Mouse (Mus musculus) small intestine, adult 2 months (tissue): ENCODE data around the gene Eme2. TPM values are rescaled to one million over a fixed set of nuclear protein-coding genes. Genes with fewer than 3 reads are reported as not detected.

Experiments
- H3K27ac ChIP-seq: fragments of 200-500 bp; 2 replicates; pipeline ENCODE4 v1.5.1; 2012; ENCODE audit warnings: low read depth, low read length, control low read depth, inconsistent platforms; ENCODE audit not compliant: insufficient read depth
- H3K27me3 ChIP-seq: fragments of 200-500 bp; 2 replicates; pipeline ENCODE4 v1.6.1; 2012; ENCODE audit warnings: mild to moderate bottlenecking, moderate library complexity, low read length, inconsistent platforms; ENCODE audit not compliant: control insufficient read depth, insufficient read depth
- H3K36me3 ChIP-seq: fragments of 200-500 bp; 2 replicates; pipeline ENCODE4 v1.6.1; 2012; ENCODE audit warnings: mild to moderate bottlenecking, low read length, control low read depth, inconsistent platforms; ENCODE audit not compliant: control insufficient read depth, insufficient read depth
- H3K4me1 ChIP-seq: fragments of 200-500 bp; 2 replicates; pipeline ENCODE4 v1.6.1; 2012; ENCODE audit warnings: low read length, inconsistent platforms, mixed read lengths; ENCODE audit not compliant: control insufficient read depth, insufficient read depth, insufficient read length
- H3K4me3 ChIP-seq: fragments of 200-500 bp; 2 replicates; pipeline ENCODE4 v1.5.1; 2012; ENCODE audit warnings: low read depth, mild to moderate bottlenecking, control low read depth, inconsistent platforms, low read length, moderate library complexity
- CTCF ChIP-seq: fragments of 200-500 bp; IDR thresholded peaks from 2 replicates; pipeline ENCODE4 v1.5.1; 2012; ENCODE audit warnings: low read depth, mild to moderate bottlenecking, control low read depth, inconsistent platforms, low read length, moderate library complexity, mixed read lengths; ENCODE audit not compliant: insufficient replicate concordance, insufficient read length; ENCODE audit errors: extremely low read depth
- POLR2A ChIP-seq: fragments of 200-500 bp; IDR thresholded peaks from 2 replicates; pipeline ENCODE4 v1.6.1; 2012; ENCODE audit warnings: low read depth, mild to moderate bottlenecking, control low read depth, inconsistent platforms, low read length, moderate library complexity
- WGBS: fragments of 180-500 bp; shearing (Covaris S2); methylation state at CpG from one replicate; pipeline ENCODE4 v1.1.7; 2018; 5-methylcytosine and 5-hydroxymethylcytosine counted together
- polyA plus RNA-seq: library from polyadenylated mRNA; depleted of rRNA; stranded (reverse); fragments of >200 nt; gene quantifications from 2 replicates; pipeline ENCODE4 v1.2.3, GENCODE M21; 2012

The Eme2 gene
- polyA plus RNA-seq, 1 experiment: 21.0 TPM

- Histone ChIP-seq H3K27ac (no peak overlapping the region), H3K36me3 (no peaks in the 10 kb centered on the region), H3K27me3 (no peaks in the 10 kb centered on the region), H3K4me3 (no peak overlapping the region), H3K4me1 (peaks cover 4% of the 10 kb centered on the region; the same call in 1 of the 2 replicates)
- 75% methylated on average over 4 of the region's 4 CpGs for WGBS
- TF ChIP-seq POLR2A (no peak), CTCF (no peak)
Measured at GRCm38 (mm10) chr17:24934926-24935325, 40.0 kb upstream of the Eme2 start.

DNA sequence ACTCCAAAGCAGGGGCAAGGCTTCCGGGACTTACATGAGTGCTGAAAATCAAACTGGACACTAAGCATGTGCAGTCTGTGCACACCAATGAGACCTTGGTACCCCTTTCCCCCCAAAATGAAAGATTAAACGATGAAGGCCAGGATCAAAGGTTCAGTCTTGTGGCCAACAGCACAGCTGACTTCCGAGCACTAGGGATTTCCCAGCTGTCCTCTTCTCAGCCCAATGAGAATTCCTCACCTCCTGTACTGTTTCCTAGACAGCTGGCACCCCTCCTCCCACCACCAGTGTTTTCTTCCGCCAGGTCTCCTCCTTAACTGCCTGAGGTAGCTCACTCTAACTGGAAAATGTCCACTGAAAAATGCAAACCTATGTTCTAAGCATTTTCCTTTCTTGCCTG is 38.3 kb upstream of the Eme2 start:
- peaks cover 4% of the 10 kb centered on the region; the same call in 1 of the 2 replicates for H3K4me1 ChIP-seq
- H3K36me3 ChIP-seq: no peaks in the 10 kb centered on the region
- no peaks in the 10 kb centered on the region for H3K27me3 ChIP-seq
- H3K27ac ChIP-seq: no peak overlapping the region
- TF ChIP-seq CTCF: no peak
- WGBS: 66% methylated on average over 4 of the region's 4 CpGs
- no peak overlapping the region for H3K4me3 ChIP-seq

DNA sequence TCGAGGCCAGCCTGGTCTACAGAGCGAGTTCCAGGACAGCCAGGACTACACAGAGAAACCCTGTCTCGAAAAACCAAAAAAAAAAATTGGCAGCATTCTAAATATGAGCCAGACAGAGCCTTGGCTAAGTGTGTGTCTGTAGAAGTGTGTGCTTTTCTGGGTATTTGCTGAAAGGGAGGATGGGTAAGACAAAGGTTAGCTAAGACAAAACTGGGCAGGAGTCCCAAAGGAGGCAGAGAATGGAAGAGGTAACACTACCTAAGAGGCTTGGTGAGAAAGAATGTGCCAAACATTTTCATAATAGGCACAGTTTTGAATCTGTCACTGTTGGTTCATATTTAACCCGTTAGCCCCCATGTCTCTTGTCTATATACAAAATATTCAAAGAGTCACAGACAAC is 37.5 kb upstream of the Eme2 start:
- WGBS: 87% methylated on average over 4 of the region's 4 CpGs
- H3K4me1 ChIP-seq: peaks cover 4% of the 10 kb centered on the region; the same call in 1 of the 2 replicates
- no peak overlapping the region for H3K27ac ChIP-seq
- H3K36me3 ChIP-seq: peaks cover 4% of the 10 kb centered on the region
- no peak for TF ChIP-seq CTCF
- no peak for TF ChIP-seq POLR2A
- H3K4me3 ChIP-seq: no peak overlapping the region
- no peaks in the 10 kb centered on the region for H3K27me3 ChIP-seq

DNA sequence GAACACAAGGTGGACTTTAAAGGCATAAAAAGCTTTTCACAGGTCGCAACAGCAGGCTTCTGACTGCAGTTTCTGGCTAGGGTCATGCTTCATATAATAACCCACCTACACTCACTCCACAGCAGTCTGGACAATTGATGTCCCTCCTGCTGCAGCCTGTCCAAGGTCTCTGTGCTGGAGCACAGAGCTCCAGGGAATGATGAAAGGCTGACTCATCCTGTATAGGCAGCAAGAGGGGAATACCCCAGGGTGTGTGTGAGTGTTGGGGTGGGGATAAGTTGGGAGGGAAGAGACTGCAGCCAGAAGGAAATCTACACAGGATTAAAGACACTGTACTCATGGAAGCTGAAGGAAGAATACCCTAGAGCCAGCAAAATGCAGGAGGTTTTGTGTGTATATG is 34.6 kb upstream of the Eme2 start:
- H3K36me3 ChIP-seq: peaks cover 23% of the 10 kb centered on the region
- no peak overlapping the region for H3K27ac ChIP-seq
- H3K27me3 ChIP-seq: no peaks in the 10 kb centered on the region
- no peaks in the 10 kb centered on the region for H3K4me1 ChIP-seq
- H3K4me3 ChIP-seq: no peak overlapping the region
- TF ChIP-seq CTCF (no peak), POLR2A (no peak)
- WGBS: 79% methylated on average over 1 of the region's 1 CpGs

- WGBS: 96% methylated on average over 1 of the region's 1 CpGs
- Histone ChIP-seq H3K4me1 (no peaks in the 10 kb centered on the region), H3K4me3 (no peak overlapping the region), H3K36me3 (peaks cover 53% of the 10 kb centered on the region), H3K27me3 (no peaks in the 10 kb centered on the region), H3K27ac (no peak overlapping the region)
- TF ChIP-seq POLR2A: no peak
- no peak for TF ChIP-seq CTCF
Measured at GRCm38 (mm10) chr17:24923246-24923645, 28.4 kb upstream of the Eme2 start.

- TF ChIP-seq CTCF (no peak), POLR2A (no peak)
- H3K36me3 ChIP-seq: peaks cover 66% of the 10 kb centered on the region
Measured at GRCm38 (mm10) chr17:24913984-24914383, 19.1 kb upstream of the Eme2 start.

GRCm38 (mm10) chr17:24907591-24907990 is 12.7 kb upstream of the Eme2 start:
- no peak for TF ChIP-seq CTCF
- TF ChIP-seq POLR2A: no peak
- 84% methylated on average over 2 of the region's 2 CpGs for WGBS
- no peak overlapping the region for H3K27ac ChIP-seq
- no peak overlapping the region for H3K4me3 ChIP-seq
- H3K36me3 ChIP-seq: peaks cover 71% of the 10 kb centered on the region
- no peaks in the 10 kb centered on the region for H3K4me1 ChIP-seq
- no peaks in the 10 kb centered on the region for H3K27me3 ChIP-seq

More at GRCm38 (mm10) chr17:24913984-24914383, 19.1 kb upstream of the Eme2 start:
- H3K27ac ChIP-seq: no peak overlapping the region
- no peak overlapping the region for H3K4me3 ChIP-seq
- no peaks in the 10 kb centered on the region for H3K4me1 ChIP-seq
- no peaks in the 10 kb centered on the region for H3K27me3 ChIP-seq

GRCm38 (mm10) chr17:24903767-24904166 is 8.9 kb upstream of the Eme2 start:
- Histone ChIP-seq H3K27ac (no peak overlapping the region), H3K4me3 (no peak overlapping the region), H3K36me3 (peaks cover 75% of the 10 kb centered on the region), H3K27me3 (no peaks in the 10 kb centered on the region), H3K4me1 (no peaks in the 10 kb centered on the region)
- TF ChIP-seq CTCF (no peak), POLR2A (no peak)
- WGBS: 89% methylated on average over 9 of the region's 9 CpGs
